Mouse (Mus musculus) embryo, embryonic 9.5 days (tissue): ENCODE measurements around the gene Tmem242.

Source experiments
- DNase-seq: peaks from one replicate; pipeline ENCODE4 v3.0.0-alpha.2; 2017; ENCODE audit errors: extremely low spot score

Gene Tmem242

GRCm38 (mm10) chr17:5377151-5377929 is 62.7 kb downstream of the Tmem242 start:
- no peak for DNase-seq

GRCm38 (mm10) chr17:5372951-5373350 is 67.1 kb downstream of the Tmem242 start:
- no peak for DNase-seq

GRCm38 (mm10) chr17:5371521-5371920 is 68.5 kb downstream of the Tmem242 start:
- DNase-seq, result no peak

- no peak for DNase-seq
These were observed 69.0 kb downstream of the Tmem242 start for GRCm38 (mm10) chr17:5371032-5371431.

- DNase-seq, result no peak
These were observed 74.1 kb downstream of the Tmem242 start for GRCm38 (mm10) chr17:5365992-5366398.
